Mouse (Mus musculus) lung, adult 2 months (tissue): ENCODE measurements around the gene Clec16a.

ENCODE experiments used
- CTCF ChIP-seq: fragments of 200-500 bp; IDR thresholded peaks from 2 replicates; pipeline ENCODE4 v1.5.1; 2011; ENCODE audit warnings: mild to moderate bottlenecking, low read length, control low read depth; ENCODE audit not compliant: insufficient read depth
- POLR2A ChIP-seq: fragments of 200-500 bp; IDR thresholded peaks from 2 replicates; pipeline ENCODE4 v1.6.1; 2011; ENCODE audit warnings: low read depth, mild to moderate bottlenecking, control low read depth, low read length, borderline replicate concordance; ENCODE audit errors: extremely low read depth

- TF ChIP-seq CTCF (no peak), POLR2A (no peak)
These were observed 75.9 kb downstream of the Clec16a start for GRCm38 (mm10) chr16:10620961-10621614.
